Mouse (Mus musculus) B cell, adult 2 months (primary cell): ENCODE results near the gene Stil.

Source experiments
- DNase-seq, 2 experiments: peaks; one replicate each; pipeline ENCODE4 v3.0.0; 2022

Stil gene

DNA sequence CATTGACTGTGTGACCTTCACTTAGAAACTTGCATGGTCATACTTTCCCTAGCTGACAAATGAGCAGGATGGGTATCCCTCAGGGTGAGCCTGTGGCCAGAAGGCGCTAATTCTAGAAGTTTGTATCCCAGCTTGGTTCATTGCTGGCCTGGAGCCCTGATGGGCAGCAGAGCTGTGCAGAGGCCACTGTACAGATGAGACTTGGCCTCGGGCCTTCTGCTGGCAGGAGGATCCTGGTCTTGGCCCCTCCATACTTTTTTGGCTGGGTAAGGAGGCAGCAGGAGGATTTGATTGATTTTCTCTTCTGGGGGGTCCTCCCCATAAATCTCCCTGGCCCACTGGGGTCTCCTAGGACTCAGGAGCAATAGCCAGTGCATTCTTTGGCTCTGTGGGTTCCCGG, 83.1 kb downstream of the Stil start:
- no peak for DNase-seq

DNA sequence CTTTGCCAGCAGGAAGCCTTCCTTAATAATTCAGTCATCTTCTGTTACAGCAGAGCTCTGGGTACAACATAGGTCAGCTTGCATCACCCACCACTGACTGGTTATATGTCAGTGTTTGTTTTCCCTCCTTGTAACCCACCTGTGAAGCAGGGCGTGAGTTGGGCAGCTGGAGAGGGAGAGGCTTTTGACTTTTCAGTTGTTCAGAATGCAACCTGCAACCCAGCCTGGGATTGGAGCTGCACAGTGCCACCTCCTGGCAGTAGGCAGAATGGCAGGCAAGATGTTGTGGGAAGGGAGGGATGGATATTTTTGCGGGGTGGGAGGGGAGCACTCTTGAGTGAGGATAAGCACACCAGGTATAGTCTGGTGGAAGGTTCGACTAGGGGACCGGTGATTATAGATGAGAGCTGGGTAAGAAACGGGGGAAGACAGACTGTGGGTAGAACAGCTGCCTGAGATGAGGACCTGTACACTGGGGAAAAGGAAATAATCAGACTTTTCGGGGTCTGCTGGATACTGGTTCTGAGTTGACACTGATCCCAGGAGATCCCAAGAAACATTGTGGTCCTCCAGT, 85.7 kb downstream of the Stil start:
- DNase-seq: peak; percentile 63 to 66

DNA sequence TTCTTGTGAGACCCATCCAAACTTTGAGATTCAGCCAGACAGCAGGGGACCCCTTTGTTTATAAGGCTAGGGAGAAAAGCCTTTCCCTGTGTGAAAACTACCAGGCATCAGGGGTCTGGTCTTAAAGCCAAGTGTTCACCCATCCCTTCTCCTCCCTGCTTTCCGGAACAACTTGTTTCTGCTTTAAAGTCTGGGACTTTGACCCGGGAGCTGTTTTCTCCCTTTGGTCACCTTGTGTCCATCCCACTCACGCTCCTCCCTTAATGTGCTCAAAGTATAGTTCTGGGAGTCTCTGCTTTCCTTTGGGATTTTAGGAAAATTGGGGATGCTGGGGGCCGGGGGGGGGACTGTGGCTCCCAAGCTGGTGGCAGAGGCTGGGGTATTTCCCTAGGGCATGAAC, 86.3 kb downstream of the Stil start:
- DNase-seq: no peak

DNA sequence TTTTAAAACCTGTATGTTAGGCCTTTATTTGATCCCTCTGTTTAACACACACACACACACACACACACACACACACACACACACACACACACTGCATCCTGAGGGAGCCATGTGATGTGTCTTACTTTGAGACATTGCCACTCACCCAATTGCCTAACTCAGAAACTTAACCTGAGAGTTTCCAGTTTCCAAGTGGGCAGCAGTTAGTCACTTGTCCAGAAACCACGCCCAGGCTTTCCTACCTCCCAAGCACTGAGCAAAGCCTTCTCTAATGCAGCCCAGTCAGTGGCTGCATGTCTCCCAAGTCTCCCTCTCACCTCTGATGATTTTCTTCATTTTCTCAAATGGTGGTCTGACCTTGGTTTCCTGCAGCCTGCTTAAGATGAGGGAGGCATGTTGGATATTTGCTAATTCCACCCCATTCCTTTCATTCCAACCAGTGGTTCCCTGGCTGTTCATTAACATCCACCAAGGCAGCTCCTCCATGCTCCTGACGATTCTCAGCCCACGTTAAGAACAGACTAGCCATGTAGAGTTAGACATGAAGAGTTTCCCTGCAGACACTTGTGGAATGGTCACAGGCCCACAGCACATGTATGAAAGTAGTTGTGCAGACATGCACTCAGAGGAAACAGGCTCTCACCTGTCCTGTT, 86.9 kb downstream of the Stil start:
- no peak for DNase-seq

DNA sequence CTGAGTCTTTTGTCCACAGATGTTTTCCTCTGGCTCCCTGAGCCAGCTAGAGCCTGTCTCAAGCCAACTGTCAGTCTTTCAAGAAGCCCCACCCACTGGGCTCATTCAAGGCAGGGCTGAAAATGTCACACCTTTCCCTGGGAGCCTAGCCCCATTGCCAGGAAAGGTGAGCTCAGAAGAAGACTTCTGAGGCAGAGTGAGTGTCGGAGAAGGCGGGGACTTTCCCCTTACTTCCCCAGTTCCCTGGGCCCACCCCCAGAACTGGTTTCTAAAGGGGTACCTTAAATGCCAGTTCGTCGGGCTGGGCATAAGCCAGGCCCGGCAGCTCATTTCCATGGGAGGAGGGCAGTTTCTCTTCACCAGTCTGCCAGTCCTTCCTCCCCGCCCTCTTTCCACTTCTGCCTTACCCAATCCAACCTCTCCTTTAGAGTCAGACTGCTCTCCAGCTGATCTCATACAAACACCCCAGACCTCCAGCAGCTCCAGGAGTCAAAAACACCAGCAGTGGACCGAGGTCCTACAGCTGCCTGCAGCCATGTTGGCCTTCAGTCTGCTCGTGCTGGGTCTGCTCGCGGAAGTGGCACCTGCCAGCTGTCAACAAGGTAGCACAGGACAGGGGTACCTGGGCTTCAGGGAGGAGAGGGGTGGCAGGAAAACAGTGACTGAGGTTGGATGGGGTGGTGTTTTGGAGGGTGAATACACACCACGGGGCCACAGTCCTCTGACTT, 88.8 kb downstream of the Stil start, which contains the start of gene Pdzk1ip1:
Pdzk1ip1 (plus strand) TSS at position 98 of the 728 bp plus-strand sequence.
- no peak for DNase-seq

DNA sequence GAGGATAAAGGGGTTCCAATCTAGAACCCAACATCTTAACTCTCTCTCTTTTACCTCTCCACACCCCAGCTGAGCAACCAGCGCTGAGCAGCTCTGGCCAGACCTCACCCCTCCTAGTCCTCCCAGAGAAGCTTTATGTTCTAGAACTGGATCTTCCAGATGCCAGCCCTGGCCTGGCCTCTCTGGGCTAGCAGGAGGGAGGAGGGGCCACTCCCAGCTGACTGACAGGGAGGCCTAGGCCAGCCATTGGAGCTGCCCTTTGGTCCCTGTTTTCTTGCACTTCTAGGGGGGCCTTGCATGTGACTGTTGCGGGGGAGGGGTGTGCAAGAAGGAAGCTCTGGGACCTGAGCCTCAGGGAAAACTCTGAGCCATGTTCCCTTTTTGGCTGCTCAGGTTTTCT, 90.6 kb downstream of the Stil start:
- DNase-seq: no peak

DNA sequence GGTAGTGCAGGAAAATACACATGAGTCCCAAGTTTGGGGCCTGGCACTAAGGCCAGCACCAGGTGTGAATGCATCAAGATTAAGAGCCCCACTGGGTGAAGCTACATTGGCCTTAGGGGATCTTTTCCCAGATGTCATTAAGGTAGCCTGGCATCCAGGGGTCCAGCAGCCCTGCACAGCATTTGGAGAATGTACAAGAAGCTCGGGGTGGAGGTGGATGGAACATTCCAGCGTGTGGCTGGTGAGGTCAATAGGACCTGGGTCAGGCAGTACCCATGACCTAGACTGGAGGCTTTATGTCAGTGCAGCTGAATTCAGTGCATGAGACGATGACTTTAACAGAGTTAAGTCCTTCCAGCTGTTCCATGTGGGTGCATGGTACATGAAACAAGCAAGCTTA, 91.8 kb downstream of the Stil start:
- no peak for DNase-seq
